Mouse (Mus musculus) left cerebral cortex, adult 8-10 months (tissue): ENCODE data around the gene Proser3. TPM values are rescaled to one million over a fixed set of nuclear protein-coding genes. Genes with fewer than 3 reads are reported as not detected.

Source experiments
- DNase-seq, 2 experiments: peaks; one replicate each; pipeline ENCODE4 v3.0.0; 2022; ENCODE audit warnings: low spot score in 2 of 2
- total RNA-seq, 4 experiments: library from RNA; stranded (reverse); gene quantifications; 2 replicates each; pipeline ENCODE4 v1.2.4; 2022

Proser3 gene
- total RNA-seq, 4 experiments from 2014 or later, result 3.4 to 4.4 (median 4.0) TPM

GRCm38 (mm10) chr7:30581547-30581946 is 29.4 kb upstream of the Proser3 start:
- DNase-seq, result no peak

DNA sequence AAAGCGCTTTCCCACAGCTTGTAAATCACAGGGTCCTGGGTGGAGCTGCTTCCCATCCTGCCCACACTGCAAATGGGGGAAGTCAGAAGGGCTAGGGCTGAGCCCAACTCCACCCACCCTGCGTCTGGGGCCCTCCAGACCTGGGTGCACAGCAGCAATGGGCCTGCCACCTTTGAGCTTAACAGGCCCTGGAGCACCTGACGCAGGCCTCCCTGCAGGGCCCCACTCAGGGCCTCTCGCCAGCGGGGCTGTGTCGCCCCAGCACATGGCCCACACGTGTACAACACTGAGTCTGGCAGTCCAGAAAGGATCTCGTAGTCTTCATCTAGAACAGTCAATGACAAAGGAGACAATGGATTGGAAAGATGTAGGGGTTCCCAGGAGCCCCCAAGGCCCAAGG is 27.9 kb upstream of the Proser3 start:
- no peak for DNase-seq

GRCm38 (mm10) chr7:30572969-30573368 is 20.9 kb upstream of the Proser3 start:
- DNase-seq, result no peak

- DNase-seq, result no peak
Observed at GRCm38 (mm10) chr7:30572389-30572788, 20.3 kb upstream of the Proser3 start.

- no peak for DNase-seq
Observed at GRCm38 (mm10) chr7:30567555-30567954, 15.5 kb upstream of the Proser3 start.

- DNase-seq, result no peak
Observed at GRCm38 (mm10) chr7:30566033-30566432, 13.9 kb upstream of the Proser3 start.

DNA sequence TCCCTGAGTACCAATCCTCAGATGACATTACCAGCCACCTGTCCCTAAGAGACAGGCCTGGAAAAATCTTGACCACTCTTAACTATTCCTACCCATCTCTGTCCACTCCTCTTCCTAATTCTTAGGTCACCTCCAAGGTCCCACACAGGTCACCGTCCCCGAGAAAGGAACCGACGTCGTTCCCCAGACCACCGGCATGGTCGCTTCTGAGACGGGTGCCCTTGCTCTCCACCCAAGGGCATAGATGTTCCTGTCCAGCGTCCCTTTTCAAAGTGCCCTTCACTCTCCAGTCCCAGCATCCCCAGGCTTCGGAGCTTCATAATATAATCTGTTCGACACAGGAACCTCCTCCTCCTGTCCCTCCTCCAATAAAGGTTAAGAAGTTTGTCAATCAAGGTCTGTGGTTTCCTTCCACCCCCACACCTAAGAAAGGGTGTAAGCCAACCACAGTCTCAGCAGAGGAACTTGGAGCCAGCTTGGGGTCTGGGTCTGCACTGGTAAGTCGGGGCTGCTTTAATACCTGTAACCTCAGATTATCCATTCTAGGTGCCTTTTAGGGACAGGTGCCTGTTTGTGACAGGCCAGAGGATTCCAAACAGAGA is 13.0 kb upstream of the Proser3 start, which contains the start of gene Igflr1:
Gene Igflr1, plus strand, starts transcription at position 458 of the 602 bp plus-strand sequence.
- no peak for DNase-seq

DNA sequence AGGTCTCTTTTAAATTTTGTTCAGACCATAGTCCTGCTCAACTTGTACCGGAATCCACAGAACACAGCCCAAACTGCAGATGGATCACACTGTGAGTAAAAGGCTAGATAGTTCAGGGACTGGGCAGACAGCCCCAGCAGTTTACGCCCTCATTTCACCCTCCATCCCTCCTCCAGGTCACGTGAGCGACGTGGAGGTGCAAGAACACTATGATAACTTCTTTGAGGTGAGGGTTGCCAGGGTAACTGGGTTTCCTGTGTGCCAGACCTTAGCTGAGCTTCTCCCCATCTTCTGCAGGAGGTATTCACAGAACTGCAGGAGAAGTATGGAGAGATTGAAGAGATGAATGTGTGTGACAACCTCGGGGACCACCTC is 11.8 kb upstream of the Proser3 start:
- no peak for DNase-seq

GRCm38 (mm10) chr7:30563117-30563905 is 11.2 kb upstream of the Proser3 start, which contains the start of the genes U2af1l4, Gm49396 and Psenen:
Gene U2af1l4, plus strand, starts transcription at chr7:30563301.
Gene Gm49396, plus strand, starts transcription at chr7:30563344.
Gene Psenen, minus strand, starts transcription at chr7:30563627.
- peak; percentile 80 to 95 for DNase-seq

- DNase-seq, result peak in 1 of 2 experiments; percentile 50
Observed at GRCm38 (mm10) chr7:30562526-30563116, 10.5 kb upstream of the Proser3 start.

DNA sequence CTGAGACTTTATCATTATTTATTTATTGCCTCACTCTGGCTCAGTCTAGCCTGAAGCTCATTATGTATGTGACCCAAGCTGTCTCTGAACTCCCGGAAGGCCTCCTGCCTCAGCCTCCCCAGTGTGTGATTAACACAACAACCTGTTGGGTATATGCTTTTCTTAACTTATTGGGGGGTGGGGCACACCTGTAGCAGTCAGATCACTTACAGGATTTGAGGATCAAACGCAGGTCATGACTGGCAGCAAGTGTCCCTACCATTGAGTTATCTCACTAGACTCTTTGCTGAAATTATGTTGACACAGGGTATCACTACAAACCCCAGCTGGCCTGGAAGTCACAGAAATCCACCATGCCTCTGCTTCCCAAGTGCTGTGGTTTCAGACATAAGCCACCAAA is 8.2 kb upstream of the Proser3 start:
- no peak for DNase-seq

GRCm38 (mm10) chr7:30559443-30559954 is 7.4 kb upstream of the Proser3 start, which contains the start of gene Lin37:
Gene Lin37, minus strand, starts transcription at chr7:30559838.
- DNase-seq, result peak; percentile 87 to 99

DNA sequence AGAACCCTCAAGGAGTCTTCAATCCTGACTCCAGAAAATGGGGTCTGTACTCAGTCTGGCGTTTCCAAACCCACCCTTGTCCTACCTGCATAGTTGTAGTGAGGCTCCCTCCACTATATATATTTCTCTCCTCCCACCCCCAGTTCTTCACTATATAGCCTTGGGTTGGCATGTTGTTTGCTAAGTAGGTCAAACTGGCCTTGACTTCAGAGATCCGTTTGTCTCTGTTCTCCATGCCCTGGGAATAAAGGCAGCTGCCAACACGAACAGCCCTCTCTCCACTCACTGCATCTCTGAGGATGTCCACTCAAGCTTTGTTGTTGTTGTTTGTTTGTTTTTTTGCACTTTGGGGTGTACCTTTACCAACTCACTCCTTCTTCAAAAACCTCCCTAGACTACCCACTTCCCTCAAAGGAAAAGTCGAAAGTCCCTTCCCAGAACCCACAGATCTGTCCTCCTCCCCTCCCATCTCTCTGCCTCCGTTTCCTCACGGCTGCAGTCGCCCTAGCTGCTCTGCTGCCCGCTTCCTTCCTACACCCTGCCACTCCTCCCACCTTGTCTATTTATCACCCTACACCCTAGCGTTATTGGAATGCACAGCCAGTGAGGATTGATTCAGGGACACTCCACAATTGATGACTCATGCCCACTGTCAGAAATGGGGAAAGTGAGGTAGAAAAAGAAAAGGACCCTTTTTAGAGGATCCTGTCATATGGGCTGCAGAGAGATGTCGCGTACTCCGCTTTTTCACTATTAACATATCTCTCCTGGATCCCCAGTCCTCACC is 6.8 kb upstream of the Proser3 start:
- no peak for DNase-seq

DNA sequence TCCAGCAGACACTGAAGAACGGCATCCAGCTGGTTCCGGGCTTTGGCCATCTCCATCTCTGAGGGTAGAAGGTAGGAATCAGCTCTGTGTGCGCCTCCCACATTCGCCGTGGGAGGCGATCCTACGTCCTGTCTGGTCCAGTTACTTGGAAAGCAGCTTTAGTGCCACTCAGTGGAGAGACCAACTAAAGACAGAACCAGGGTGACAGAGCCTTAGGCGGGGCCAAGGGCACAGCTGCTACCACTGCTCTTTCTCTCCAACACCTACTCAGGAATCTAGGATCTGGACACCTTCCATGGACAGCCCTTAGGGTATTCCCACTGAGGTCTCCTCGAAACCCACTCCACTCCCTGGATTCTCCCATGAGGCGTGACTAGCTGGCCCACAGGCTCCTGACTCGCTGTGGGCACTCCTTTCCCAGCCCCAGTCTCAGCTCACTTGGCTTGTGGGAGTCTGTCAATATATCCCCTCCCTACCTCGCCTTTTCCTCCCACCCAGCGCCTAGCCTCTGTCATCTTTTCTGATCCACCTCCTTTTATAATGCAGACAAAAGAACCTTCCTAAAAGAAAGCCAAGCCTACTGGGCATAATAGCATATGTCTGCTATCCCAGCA is 5.9 kb upstream of the Proser3 start:
- no peak for DNase-seq

DNA sequence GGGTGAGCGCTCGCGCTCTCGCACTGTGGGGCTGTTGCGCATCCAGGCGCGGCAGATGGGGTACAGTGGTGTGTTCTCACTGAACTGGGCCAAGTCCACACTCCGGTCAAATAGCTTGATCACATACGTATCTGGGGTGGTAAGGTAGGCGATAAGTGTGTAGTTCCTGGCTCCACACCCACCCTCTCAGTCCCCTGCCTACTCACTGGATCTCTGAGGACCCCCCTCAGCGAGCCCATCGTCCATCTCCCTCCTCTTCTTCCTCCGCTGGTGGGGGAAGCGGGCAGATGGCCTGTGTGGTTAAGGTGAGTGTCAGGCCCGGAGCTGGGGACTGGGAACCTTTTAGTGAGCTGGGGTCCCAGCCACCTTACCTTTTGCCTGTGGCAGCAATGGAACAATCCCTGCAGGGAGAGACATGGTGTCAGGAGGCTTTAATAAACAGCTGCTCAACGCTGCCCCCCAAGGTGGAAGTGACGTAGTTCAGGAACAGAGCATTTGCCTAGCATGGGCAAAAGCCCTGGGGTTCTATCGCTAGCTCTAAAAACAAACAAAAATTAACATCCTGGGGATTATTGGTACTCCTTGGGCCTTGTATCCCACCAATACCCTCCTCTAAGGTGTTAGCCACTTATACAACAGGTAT is 4.9 kb upstream of the Proser3 start:
- no peak for DNase-seq

DNA sequence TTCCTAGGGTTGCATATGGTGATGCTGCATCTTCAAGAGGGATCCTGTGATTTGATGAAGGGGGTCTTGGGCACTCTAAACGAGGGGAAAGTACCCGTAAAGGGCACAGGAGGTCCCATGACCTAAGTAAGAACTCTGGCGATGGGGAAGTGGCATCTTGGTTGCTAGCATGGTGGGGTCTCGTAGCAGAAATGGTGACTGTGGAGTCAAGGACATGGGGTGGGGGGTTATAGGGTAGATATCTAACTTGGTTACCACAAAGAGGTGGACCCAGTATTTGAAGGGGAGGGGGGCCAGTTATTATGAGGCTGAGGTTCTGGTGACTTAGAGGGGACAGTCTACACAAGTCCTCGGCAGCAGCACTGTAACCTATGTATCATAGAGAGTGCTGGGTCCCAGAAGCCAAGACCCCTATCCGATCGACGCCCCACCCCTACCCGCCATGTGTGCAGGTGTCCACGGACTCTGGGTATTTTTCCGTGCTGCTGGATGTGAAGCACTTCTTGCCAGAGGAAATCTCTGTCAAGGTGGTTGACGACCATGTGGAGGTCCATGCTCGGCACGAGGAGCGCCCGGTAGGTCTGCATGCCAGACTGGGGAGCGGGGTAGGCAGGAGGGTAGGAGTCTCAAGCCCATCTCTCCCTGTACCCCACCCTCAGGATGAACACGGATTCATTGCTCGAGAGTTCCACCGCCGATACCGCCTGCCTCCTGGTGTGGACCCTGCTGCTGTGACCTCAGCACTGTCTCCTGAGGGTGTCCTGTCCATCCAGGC is 1.9 kb upstream of the Proser3 start:
- DNase-seq, result no peak

- no peak for DNase-seq
Observed at GRCm38 (mm10) chr7:30553021-30553589, 1.0 kb upstream of the Proser3 start.

DNA sequence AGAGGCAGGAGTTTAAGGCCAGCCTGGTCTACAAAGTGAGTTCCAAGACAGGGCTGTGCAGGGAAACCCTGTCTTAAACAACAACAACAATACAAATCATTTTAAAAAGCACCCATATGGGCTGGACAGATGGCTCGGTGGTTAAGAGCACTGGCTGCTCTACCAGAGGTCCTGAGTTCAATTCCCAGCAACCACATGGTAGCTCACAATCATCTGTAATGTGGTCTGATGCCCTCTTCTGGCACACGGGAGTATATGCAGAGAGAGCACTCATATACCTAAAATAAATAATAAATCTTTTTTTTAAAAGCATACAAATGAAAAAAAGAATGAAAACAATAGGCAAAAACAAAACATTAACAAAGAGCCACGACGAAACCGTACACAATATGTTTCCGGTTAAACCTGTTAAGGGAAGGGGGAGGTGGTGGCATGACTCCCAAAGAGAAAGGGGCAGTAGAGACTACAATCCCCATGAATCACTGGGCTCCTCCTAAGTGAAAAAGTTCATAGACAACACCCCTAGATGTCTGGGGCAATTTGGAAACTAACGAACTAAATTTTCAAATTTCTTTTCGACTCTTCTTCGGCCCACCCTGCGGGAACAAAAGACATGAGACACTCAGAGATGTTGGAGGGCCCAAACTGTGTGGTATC is 526 bp downstream of the Proser3 start:
- DNase-seq, result no peak

DNA sequence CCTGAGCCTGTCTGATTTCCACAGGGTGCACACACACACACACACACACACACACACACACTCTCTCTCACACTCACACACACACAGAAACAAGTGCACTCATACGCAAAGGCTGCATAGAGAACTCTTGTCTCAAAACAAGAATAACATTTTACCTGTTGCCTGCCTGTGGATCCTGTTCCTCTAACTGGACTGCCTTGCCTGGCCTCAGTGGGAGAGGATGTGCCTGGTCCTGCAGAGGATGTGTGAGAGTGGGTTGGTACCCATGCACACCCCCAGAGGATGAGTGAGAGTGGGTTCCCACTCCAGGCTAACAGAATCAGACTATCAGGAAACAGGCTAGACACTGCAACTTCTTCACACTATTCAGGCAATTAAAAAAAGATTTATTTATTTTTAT is 1.5 kb downstream of the Proser3 start:
- DNase-seq, result no peak
